Mouse (Mus musculus): ENCODE data around the gene Ganab. TPM values are rescaled to one million over a fixed set of nuclear protein-coding genes. Genes with fewer than 3 reads are reported as not detected.
A peak's percentile ranks its signal among the peaks of the same experiment; 100 is the strongest.
"Not testable (repeated sequence)": the region's sequence is repeated elsewhere in the genome, so short reads cannot be mapped to it uniquely, and the experiment has no call there.

The Ganab gene
- total RNA-seq, 2 experiments from 2014 or later = 23.1 to 25.9 TPM

- peak; percentile 93 for DNase-seq
These were observed 9.1 kb upstream of the Ganab start, which contains the start of the genes 1810009A15Rik and Gm49416 for GRCm38 (mm10) chr19:8888511-8889385. TSS of gene 1810009A15Rik (plus strand) at chr19:8888853. TSS of gene Gm49416 (plus strand) at chr19:8888926.

- DNase-seq = peak; percentile 78
These were observed 4.8 kb upstream of the Ganab start, which contains the start of gene Ints5 for GRCm38 (mm10) chr19:8892829-8893766. TSS of gene Ints5 (plus strand) at chr19:8893005.

DNA sequence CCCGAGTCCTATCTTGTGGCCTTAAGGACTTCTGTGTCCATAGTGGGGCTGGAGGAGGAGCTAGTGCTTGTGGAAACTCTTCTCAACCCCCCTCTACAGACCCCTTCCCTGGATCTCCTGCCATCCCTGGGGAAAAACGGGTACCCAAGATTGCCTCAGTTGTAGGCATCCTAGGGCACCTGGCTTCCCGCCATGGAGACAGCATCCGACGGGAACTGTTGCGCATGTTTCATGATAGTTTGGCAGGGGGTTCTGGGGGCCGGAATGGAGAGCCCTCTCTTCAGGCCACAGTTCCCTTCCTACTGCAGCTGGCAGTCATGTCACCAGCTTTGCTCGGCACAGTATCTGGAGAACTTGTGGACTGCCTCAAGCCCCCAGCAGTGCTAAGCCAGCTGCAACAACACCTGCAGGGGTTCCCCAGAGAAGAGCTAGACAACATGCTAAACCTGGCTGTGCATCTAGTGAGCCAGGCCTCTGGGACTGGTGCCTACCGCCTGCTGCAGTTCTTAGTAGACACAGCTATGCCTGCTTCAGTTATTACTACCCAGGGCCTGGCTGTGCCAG, 2.4 kb upstream of the Ganab start:
- no peak for DNase-seq

DNA sequence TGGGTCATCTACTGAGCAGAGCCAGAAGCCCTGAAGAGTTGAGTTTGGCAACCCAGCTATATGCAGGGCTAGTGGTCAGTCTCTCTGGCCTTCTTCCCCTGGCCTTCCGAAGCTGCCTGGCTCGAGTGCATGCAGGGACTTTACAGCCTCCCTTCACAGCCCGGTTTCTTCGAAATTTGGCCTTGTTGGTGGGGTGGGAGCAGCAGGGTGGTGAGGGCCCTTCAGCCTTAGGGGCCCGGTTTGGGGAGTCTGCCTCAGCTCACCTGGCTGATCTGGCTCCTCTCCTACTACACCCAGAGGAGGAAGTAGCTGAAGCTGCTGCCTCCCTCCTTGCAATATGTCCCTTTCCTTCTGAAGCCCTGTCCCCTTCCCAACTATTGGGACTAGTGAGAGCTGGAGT, 1.6 kb upstream of the Ganab start:
- DNase-seq = not testable (repeated sequence)

DNA sequence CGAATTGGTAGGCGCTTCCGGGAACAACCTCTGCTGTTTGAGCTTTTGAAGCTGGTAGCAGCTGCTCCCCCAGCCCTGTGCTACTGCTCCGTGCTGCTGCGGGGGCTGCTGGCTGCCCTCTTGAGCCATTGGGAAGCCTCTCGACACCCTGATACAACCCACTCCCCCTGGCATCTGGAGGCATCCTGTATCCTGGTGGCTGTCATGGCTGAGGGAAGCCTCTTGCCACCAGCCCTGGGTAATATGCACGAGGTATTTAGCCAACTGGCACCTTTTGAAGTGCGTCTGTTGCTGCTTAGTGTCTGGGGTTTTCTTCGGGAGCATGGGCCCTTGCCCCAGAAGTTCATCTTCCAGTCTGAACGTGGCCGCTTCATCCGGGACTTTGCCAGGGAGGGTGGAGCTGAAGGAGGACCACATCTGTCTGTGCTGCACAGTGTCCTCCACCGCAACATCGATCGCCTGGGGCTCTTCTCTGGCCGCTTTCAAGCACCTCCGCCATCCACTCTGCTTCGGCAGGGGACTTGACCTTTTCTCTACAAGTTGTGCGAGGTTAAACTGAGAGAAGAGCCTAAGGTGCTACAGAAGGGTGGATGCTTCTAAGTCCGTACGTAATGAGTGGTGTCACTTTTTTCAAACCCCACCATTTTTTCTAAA, 533 bp upstream of the Ganab start:
- DNase-seq = peak; percentile 35

DNA sequence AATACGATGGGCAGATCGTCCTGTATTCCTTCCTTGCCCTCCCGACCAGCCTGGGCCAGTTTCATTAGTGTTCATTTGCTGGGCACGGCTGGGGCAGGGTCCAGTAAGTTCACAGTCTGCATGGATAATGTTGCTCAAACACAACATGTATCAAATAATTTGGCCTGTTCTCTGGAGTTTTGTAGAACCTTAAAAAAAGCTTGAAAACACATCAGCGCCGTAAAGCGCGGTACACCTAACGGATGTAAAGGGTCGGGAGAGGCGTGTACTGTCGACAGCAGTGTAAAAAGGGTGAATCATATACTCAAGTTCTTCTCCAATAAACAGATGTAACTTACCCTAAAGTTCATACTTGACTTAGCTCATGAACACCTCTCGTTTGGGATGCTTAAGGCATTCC, 705 bp downstream of the Ganab start:
- no peak for DNase-seq

GRCm38 (mm10) chr19:8899079-8899478, 1.2 kb downstream of the Ganab start:
- DNase-seq = no peak

DNA sequence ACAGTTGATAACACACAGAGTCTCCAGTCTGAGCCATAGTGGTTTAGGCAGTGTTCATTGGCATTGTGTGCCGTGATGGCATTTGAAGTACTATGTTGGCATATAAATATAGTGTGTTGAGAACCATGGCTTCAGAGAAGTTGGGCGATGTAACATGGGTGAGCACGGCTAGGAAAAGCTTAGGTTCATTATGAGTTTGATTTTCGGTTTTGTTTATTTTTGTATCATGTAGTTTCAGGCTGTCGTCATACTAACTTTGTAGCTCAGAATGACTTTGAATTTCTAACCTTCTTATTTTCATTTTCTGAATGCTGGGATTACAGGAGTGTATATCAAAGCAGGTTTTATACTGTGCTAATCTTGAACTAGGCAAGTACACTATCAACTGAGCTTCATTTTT, 5.5 kb downstream of the Ganab start:
- DNase-seq = no peak

GRCm38 (mm10) chr19:8908531-8908930, 10.7 kb downstream of the Ganab start:
- no peak for DNase-seq

DNA sequence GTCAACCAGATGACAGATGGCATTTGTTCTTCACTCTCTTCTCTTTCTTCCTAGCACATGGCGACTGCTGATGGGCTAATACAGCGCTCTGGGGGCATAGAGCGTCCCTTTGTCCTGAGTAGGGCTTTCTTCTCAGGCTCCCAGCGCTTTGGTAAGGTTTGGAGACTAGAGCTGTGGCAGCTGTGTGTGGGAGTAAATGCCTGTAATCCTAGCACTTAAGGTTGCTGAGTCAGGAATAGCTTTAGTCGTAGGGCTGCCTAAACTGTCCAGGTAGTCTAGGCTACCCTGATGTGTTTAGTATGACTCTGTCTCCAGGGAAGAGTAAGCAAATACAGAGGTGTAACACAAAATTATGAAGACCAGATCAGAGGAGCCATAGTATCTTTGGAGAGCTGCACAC, 13.9 kb downstream of the Ganab start:
- DNase-seq = no peak

DNA sequence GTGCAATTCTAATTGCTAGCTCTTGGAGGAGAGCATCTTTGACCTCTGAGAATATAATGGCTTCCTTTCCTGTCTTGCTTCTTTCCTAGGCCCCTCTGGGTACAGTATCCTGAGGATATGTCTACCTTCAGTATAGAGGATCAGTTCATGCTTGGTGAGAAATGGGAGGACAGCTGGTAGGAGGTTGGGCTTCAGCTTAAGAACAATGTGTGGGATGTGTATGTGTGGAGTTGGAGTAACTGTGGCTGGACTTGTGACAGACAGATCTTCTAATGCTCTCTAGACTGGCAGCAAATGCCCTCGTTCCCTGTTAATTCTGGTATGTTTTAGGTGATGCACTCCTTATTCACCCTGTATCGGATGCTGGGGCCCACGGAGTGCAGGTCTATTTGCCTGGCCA, 16.3 kb downstream of the Ganab start:
- DNase-seq = no peak

GRCm38 (mm10) chr19:8919000-8919399, 21.1 kb downstream of the Ganab start:
- DNase-seq = no peak

DNA sequence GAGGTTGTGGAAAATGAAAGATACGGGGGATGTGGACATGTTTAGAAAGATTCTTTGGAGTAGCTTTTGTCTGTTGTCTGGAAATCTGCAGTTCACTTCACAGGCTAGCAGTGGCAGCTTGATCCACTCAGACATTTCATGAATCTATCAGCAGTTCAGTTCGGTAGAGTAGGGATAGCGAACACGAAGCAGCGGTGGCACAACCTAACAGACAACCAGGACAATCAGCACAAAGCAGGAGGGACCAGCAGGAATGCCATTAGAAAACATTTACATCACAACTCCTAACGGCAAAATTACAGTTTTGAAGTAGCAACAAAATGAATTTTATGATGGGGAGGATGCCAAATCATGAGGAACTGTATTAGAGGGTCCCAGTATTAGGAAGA, 21.8 kb downstream of the Ganab start:
- DNase-seq = no peak

- DNase-seq = peak; percentile 95
These were observed 22.3 kb downstream of the Ganab start, which contains the start of gene B3gat3 for GRCm38 (mm10) chr19:8920073-8920736. TSS of gene B3gat3 (plus strand) at chr19:8920374.

DNA sequence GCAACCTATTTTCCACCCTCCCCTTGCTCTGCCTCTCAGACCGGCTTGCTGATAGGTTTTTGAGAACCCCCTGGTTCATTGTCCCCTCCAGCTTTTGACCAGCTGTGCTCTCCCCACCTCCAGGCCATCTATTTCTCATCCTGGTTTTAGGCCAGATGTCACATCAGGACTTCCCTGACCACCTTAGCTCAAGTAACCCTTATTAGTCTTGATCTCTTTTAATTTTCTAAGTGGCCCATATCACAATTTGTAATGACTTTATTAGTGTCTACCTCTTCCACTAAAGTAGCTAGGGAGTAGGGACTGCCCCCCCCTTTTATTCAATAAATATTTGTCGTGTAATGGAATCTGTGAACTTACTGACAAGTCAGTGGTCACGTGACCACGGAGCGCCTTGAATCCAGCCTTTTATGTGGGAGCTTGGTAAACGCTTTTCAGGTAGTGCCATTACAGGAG, 23.0 kb downstream of the Ganab start:
- DNase-seq = no peak

- DNase-seq = no peak
These were observed 23.9 kb downstream of the Ganab start for GRCm38 (mm10) chr19:8921741-8922140.

- DNase-seq = no peak
These were observed 28.9 kb downstream of the Ganab start for GRCm38 (mm10) chr19:8926766-8927165.

- no peak for DNase-seq
These were observed 30.1 kb downstream of the Ganab start for GRCm38 (mm10) chr19:8927891-8928525.

DNA sequence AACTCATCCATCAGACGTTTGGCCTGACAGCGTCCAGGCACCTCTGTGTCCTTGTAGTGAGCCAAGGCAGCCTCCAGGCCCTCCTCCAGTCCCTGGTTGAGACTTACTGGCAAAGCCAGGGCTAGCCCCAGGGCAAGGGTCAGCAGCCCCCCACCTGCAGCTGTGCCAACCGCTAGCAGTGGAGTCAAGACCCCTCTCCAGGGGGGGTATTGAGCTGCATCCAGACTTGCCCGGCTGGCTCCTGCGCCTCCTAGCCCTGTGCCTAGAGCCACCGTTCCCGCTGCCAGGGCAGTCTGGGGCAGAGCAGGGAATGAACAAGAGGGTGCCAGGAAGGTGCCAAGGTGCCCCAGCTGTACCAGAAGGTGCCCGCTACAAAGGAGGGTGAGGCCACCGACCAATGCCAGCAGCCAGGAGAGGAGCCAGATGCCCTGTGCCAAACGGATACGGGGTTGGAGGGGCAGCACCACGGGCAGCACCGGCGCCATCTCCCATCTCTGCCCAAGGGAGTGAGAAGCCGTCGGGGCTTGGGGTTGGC, 30.9 kb downstream of the Ganab start:
- no peak for DNase-seq

Measured in gastrocnemius, postnatal 25 days (tissue).